ENCODE assay signal across 19 mouse cellular contexts in the genomic region with DNA sequence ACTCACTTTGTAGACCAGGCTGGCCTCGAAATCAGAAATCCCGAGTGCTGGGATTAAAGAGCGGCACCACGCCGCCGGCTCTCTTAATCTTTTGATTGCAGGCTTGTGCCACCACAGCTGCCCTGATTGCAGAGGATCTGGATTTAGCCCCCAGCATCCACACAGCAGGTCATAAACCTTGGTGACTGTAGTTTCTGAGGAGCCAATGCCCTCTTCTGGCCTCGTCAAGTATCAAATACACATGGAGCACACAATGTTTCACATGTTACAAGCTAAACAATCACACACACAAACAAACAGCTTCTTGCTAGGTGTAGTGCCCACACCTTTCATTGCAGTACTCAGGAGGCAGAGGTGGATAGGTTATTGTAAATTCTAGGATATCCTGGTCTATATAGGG. TPM values are rescaled to one million over a fixed set of nuclear protein-coding genes. Genes with fewer than 3 reads are reported as not detected.
A peak's percentile ranks its signal among the peaks of the same experiment; 100 is the strongest.
DNase-seq lines count a peak whose midpoint lies in the region; ATAC-seq and TF ChIP-seq lines count a peak whose summit lies in the region.
"Had no signal": no experiment of that assay in that cellular context is flagged by ENCODE, and none has a peak within 500 bp of the region (broad histone marks: within the 10 kb centered on the region; RNA-seq: fewer than 3 reads in every experiment).

No protein-coding gene starts in this region.

- H3K27ac ChIP-seq in intestine, postnatal 0 days (ENCODE audit: low read depth, low read length): no peak overlapping the region
- H3K27ac ChIP-seq in intestine, embryonic 16.5 days (ENCODE audit: low read length): no peak overlapping the region
- no peak overlapping the region for H3K27ac ChIP-seq in liver, postnatal 0 days (ENCODE audit: low read depth)
- no peak overlapping the region for H3K27ac ChIP-seq in liver, embryonic 12.5 days
- H3K27ac ChIP-seq in hindbrain, embryonic 10.5 days: no peak overlapping the region
- H3K27ac ChIP-seq: embryonic facial prominence, embryonic 10.5 days; heart, embryonic 13.5 days; hindbrain, embryonic 12.5 days had no signal

- H3K27me3 ChIP-seq in intestine, postnatal 0 days (replicated peaks; ENCODE audit: control insufficient read depth, insufficient read depth, low read length): no peaks in the 10 kb centered on the region
- no peaks in the 10 kb centered on the region; the same call in 1 of the 2 replicates for H3K27me3 ChIP-seq in intestine, embryonic 16.5 days (replicated peaks; ENCODE audit: control insufficient read depth, insufficient read depth, low read length)
- H3K27me3 ChIP-seq in liver, postnatal 0 days (ENCODE audit: insufficient read depth, low read length): no peaks in the 10 kb centered on the region
- no peaks in the 10 kb centered on the region; the same call in 1 of the 2 replicates for H3K27me3 ChIP-seq in liver, embryonic 12.5 days (replicated peaks)
- H3K27me3 ChIP-seq in hindbrain, embryonic 10.5 days (ENCODE audit: insufficient read depth, poor library complexity, severe bottlenecking): no peaks in the 10 kb centered on the region
- H3K27me3 ChIP-seq: heart, embryonic 13.5 days; hindbrain, embryonic 12.5 days had no signal

- H3K9ac ChIP-seq in intestine, postnatal 0 days (ENCODE audit: low read depth, low read length): no peak overlapping the region
- H3K9ac ChIP-seq in intestine, embryonic 16.5 days (ENCODE audit: low read depth, low read length): no peak overlapping the region
- no peak overlapping the region for H3K9ac ChIP-seq in liver, postnatal 0 days (replicated peaks)
- H3K9ac ChIP-seq in liver, embryonic 12.5 days: no peak overlapping the region
- H3K9ac ChIP-seq: heart, embryonic 13.5 days; hindbrain, embryonic 12.5 days had no signal

- TF ChIP-seq CTCF in intestine, postnatal 0 days (IDR thresholded peaks at IDR 0.05; ENCODE audit: low read depth): peak; percentile 40
- TF ChIP-seq CTCF in liver, postnatal 0 days (IDR thresholded peaks at IDR 0.05; ENCODE audit: low read depth): 0 out of 2 replicates have a peak, but pooled peaks have one; percentile 17

- no peak for TF ChIP-seq EP300 in liver, postnatal 0 days (IDR thresholded peaks at IDR 0.05; ENCODE audit: low read depth)

- no peak overlapping the region for H3K4me2 ChIP-seq in intestine, postnatal 0 days (replicated peaks; ENCODE audit: low read depth)
- no peak overlapping the region for H3K4me2 ChIP-seq in intestine, embryonic 16.5 days (ENCODE audit: low read depth, low read length)
- H3K4me2 ChIP-seq in liver, postnatal 0 days (ENCODE audit: low read depth, low read length): no peak overlapping the region
- H3K4me2 ChIP-seq in liver, embryonic 12.5 days: no peak overlapping the region
- H3K4me2 ChIP-seq: heart, embryonic 13.5 days; hindbrain, embryonic 12.5 days had no signal

- no peak overlapping the region for H3K4me3 ChIP-seq in intestine, postnatal 0 days (ENCODE audit: low read depth, low read length)
- no peak overlapping the region for H3K4me3 ChIP-seq in intestine, embryonic 16.5 days (ENCODE audit: low read length)
- no peak overlapping the region for H3K4me3 ChIP-seq in liver, postnatal 0 days (ENCODE audit: low read depth, low read length)
- no peak overlapping the region for H3K4me3 ChIP-seq in liver, embryonic 12.5 days
- no peak overlapping the region for H3K4me3 ChIP-seq in hindbrain, embryonic 10.5 days
- H3K4me3 ChIP-seq: embryonic facial prominence, embryonic 10.5 days; heart, embryonic 13.5 days; hindbrain, embryonic 12.5 days had no signal

- no peak for DNase-seq in liver, postnatal 0 days
- DNase-seq in 416B (ENCODE audit: low read depth) (peak; percentile 39), NIH3T3 (ENCODE audit: low read depth) (peak; percentile 43)
- no peak for DNase-seq in thymus, postnatal 25 days
- DNase-seq in hindbrain, embryonic 10.5 days (ENCODE audit: low spot score): no peak
- DNase-seq: adrenal gland, adult 8-10 months; adrenal gland, postnatal 36 days; cerebellum, adult 2 months; cerebellum, postnatal 10 days; heart, postnatal 36 days had no signal

- H3K9me3 ChIP-seq in intestine, postnatal 0 days (ENCODE audit: control insufficient read depth): no peaks in the 10 kb centered on the region
- no peaks in the 10 kb centered on the region for H3K9me3 ChIP-seq in intestine, embryonic 16.5 days (ENCODE audit: control insufficient read depth, low read length)
- no peaks in the 10 kb centered on the region for H3K9me3 ChIP-seq in liver, postnatal 0 days (ENCODE audit: low read length)
- no peaks in the 10 kb centered on the region for H3K9me3 ChIP-seq in liver, embryonic 12.5 days (replicated peaks)
- no peaks in the 10 kb centered on the region for H3K9me3 ChIP-seq in hindbrain, embryonic 10.5 days
- H3K9me3 ChIP-seq: embryonic facial prominence, embryonic 10.5 days; heart, embryonic 13.5 days; hindbrain, embryonic 12.5 days had no signal

- H3K36me3 ChIP-seq in intestine, postnatal 0 days (ENCODE audit: control insufficient read depth, insufficient read depth): no peaks in the 10 kb centered on the region
- H3K36me3 ChIP-seq in intestine, embryonic 16.5 days (ENCODE audit: control insufficient read depth, insufficient read depth, low read length): no peaks in the 10 kb centered on the region
- H3K36me3 ChIP-seq in liver, postnatal 0 days (replicated peaks; ENCODE audit: insufficient read depth, low read length): no peaks in the 10 kb centered on the region
- H3K36me3 ChIP-seq in liver, embryonic 12.5 days: no peaks in the 10 kb centered on the region
- no peaks in the 10 kb centered on the region for H3K36me3 ChIP-seq in hindbrain, embryonic 10.5 days
- H3K36me3 ChIP-seq: embryonic facial prominence, embryonic 10.5 days; heart, embryonic 13.5 days; hindbrain, embryonic 12.5 days had no signal

- 81% methylated on average over 7 of the region's 7 CpGs for WGBS in intestine, postnatal 0 days
- 81% methylated on average over 7 of the region's 7 CpGs for WGBS in intestine, embryonic 16.5 days
- 72% methylated on average over 7 of the region's 7 CpGs for WGBS in liver, postnatal 0 days (ENCODE audit: insufficient replicate concordance)
- WGBS in liver, embryonic 12.5 days (ENCODE audit: insufficient replicate concordance): 60% methylated on average over 7 of the region's 7 CpGs
- WGBS in hindbrain, embryonic 10.5 days: 80% methylated on average over 7 of the region's 7 CpGs

- no peak for ATAC-seq in intestine, postnatal 0 days
- ATAC-seq in intestine, embryonic 16.5 days: no peak
- ATAC-seq in liver, postnatal 0 days: no peak
- ATAC-seq in liver, embryonic 12.5 days: no peak
- ATAC-seq: forebrain, embryonic 14.5 days; hindbrain, embryonic 16.5 days; inflammation-experienced regulatory T-cells, adult 6 months had no signal

- H3K4me1 ChIP-seq in intestine, postnatal 0 days (replicated peaks; ENCODE audit: control insufficient read depth, insufficient read depth, low read length): no peaks in the 10 kb centered on the region
- H3K4me1 ChIP-seq in intestine, embryonic 16.5 days (ENCODE audit: control insufficient read depth, insufficient read depth, low read length): 0 out of 2 replicates have a peak, but pooled peaks cover 1% of the 10 kb centered on the region
- peaks cover 12% of the 10 kb centered on the region for H3K4me1 ChIP-seq in liver, postnatal 0 days (ENCODE audit: insufficient read depth)
- peaks cover 9% of the 10 kb centered on the region for H3K4me1 ChIP-seq in liver, embryonic 12.5 days
- peaks cover 2% of the 10 kb centered on the region for H3K4me1 ChIP-seq in hindbrain, embryonic 10.5 days (replicated peaks)
- H3K4me1 ChIP-seq: hindbrain, embryonic 12.5 days had no signal

RNA-seq across cellular contexts. Expression of gene Cstf3, which starts 6.1 kb away (rescaled TPM):
- polyA plus RNA-seq in intestine, postnatal 0 days (2015; fragmentation: Nextera tagmentation; extraction: Ambion mirVana): 20.5 and 26.2 TPM in 2 replicates
- polyA plus RNA-seq in intestine, embryonic 16.5 days (2015; fragmentation: Nextera tagmentation; extraction: Ambion mirVana): 43.4 and 49.1 TPM in 2 replicates
- polyA plus RNA-seq in liver, postnatal 0 days (2015; fragmentation: Nextera tagmentation; extraction: Ambion mirVana): 23.0 and 24.3 TPM in 2 replicates
- polyA plus RNA-seq in liver, embryonic 12.5 days (2016; fragmentation: Nextera tagmentation; extraction: Ambion mirVana): 39.4 and 43.2 TPM in 2 replicates
- polyA plus RNA-seq in hindbrain, embryonic 10.5 days (2016; fragmentation: Nextera tagmentation; extraction: Ambion mirVana): 86.4 and 89.8 TPM in 2 replicates

Comparison
In these comparisons a context has a peak if more than half of its experiments do, and no peak if none do; other contexts are left out.
1. DNase-seq: peak in 416B (single experiment) and NIH3T3 (single experiment); none in liver, postnatal 0 days (single experiment), thymus, postnatal 25 days (single experiment) and hindbrain, embryonic 10.5 days (single experiment).